Mouse (Mus musculus): ENCODE data around the gene Crlf1. TPM values are rescaled to one million over a fixed set of nuclear protein-coding genes. Genes with fewer than 3 reads are reported as not detected.
A peak's percentile ranks its signal among the peaks of the same experiment; 100 is the strongest.

Crlf1 gene
- polyA plus RNA-seq, 1 experiment = 0.70 TPM

- no peak for DNase-seq
- no peak overlapping the region for H3K27ac ChIP-seq (ENCODE audit: control insufficient read depth, insufficient read depth, low read length)
- TF ChIP-seq CTCF (IDR thresholded peaks at IDR 0.05; ENCODE audit: borderline replicate concordance, control insufficient read depth, extremely low read depth, insufficient read depth, low read length, poor library complexity) (no peak), POLR2A (IDR thresholded peaks at IDR 0.05; ENCODE audit: control insufficient read depth, extremely low read depth, insufficient read depth, low read length, poor library complexity) (no peak)
- no peaks in the 10 kb centered on the region for H3K36me3 ChIP-seq (ENCODE audit: control insufficient read depth, insufficient read depth, low read length)
- peaks cover 20% of the 10 kb centered on the region for H3K4me1 ChIP-seq (replicated peaks; ENCODE audit: control insufficient read depth, insufficient read depth, low read length)
- WGBS = 3% methylated on average over 55 of the region's 55 CpGs
- H3K27me3 ChIP-seq (ENCODE audit: control insufficient read depth, insufficient read depth, low read length) = peaks cover 43% of the 10 kb centered on the region
- H3K4me3 ChIP-seq (ENCODE audit: control insufficient read depth, insufficient read depth, low read length) = peak overlapping the region; percentile 25
Observed at GRCm38 (mm10) chr8:70487993-70488796, 4.8 kb upstream of the Crlf1 start.

- TF ChIP-seq CTCF (IDR thresholded peaks at IDR 0.05; ENCODE audit: borderline replicate concordance, control insufficient read depth, extremely low read depth, insufficient read depth, low read length, poor library complexity) (no peak), POLR2A (IDR thresholded peaks at IDR 0.05; ENCODE audit: control insufficient read depth, extremely low read depth, insufficient read depth, low read length, poor library complexity) (no peak)
- Histone ChIP-seq H3K36me3 (ENCODE audit: control insufficient read depth, insufficient read depth, low read length) (no peaks in the 10 kb centered on the region), H3K27ac (ENCODE audit: control insufficient read depth, insufficient read depth, low read length) (no peak overlapping the region), H3K27me3 (ENCODE audit: control insufficient read depth, insufficient read depth, low read length) (peaks cover 48% of the 10 kb centered on the region), H3K4me1 (replicated peaks; ENCODE audit: control insufficient read depth, insufficient read depth, low read length) (peaks cover 26% of the 10 kb centered on the region), H3K4me3 (ENCODE audit: control insufficient read depth, insufficient read depth, low read length) (peak overlapping the region; percentile 24)
- 1% methylated on average over 14 of the region's 14 CpGs for WGBS
- no peak for DNase-seq
Observed at GRCm38 (mm10) chr8:70488931-70489470, 4.0 kb upstream of the Crlf1 start.

- Histone ChIP-seq H3K4me3 (ENCODE audit: control insufficient read depth, insufficient read depth, low read length) (peak overlapping the region; percentile 24), H3K27me3 (ENCODE audit: control insufficient read depth, insufficient read depth, low read length) (peaks cover 52% of the 10 kb centered on the region), H3K27ac (ENCODE audit: control insufficient read depth, insufficient read depth, low read length) (no peak overlapping the region), H3K4me1 (replicated peaks; ENCODE audit: control insufficient read depth, insufficient read depth, low read length) (peaks cover 31% of the 10 kb centered on the region), H3K36me3 (ENCODE audit: control insufficient read depth, insufficient read depth, low read length) (no peaks in the 10 kb centered on the region)
- WGBS = 5% methylated on average over 24 of the region's 41 CpGs
- TF ChIP-seq CTCF (IDR thresholded peaks at IDR 0.05; ENCODE audit: borderline replicate concordance, control insufficient read depth, extremely low read depth, insufficient read depth, low read length, poor library complexity) (no peak), POLR2A (IDR thresholded peaks at IDR 0.05; ENCODE audit: control insufficient read depth, extremely low read depth, insufficient read depth, low read length, poor library complexity) (no peak)
- no peak for DNase-seq
Observed at GRCm38 (mm10) chr8:70489576-70489975, 3.4 kb upstream of the Crlf1 start.

- no peak for TF ChIP-seq POLR2A (IDR thresholded peaks at IDR 0.05; ENCODE audit: control insufficient read depth, extremely low read depth, insufficient read depth, low read length, poor library complexity)
- no peak for TF ChIP-seq CTCF (IDR thresholded peaks at IDR 0.05; ENCODE audit: borderline replicate concordance, control insufficient read depth, extremely low read depth, insufficient read depth, low read length, poor library complexity)
- Histone ChIP-seq H3K27me3 (ENCODE audit: control insufficient read depth, insufficient read depth, low read length) (peaks cover 58% of the 10 kb centered on the region), H3K4me1 (replicated peaks; ENCODE audit: control insufficient read depth, insufficient read depth, low read length) (peaks cover 31% of the 10 kb centered on the region), H3K27ac (ENCODE audit: control insufficient read depth, insufficient read depth, low read length) (no peak overlapping the region), H3K4me3 (ENCODE audit: control insufficient read depth, insufficient read depth, low read length) (no peak overlapping the region), H3K36me3 (ENCODE audit: control insufficient read depth, insufficient read depth, low read length) (no peaks in the 10 kb centered on the region)
- WGBS = 46% methylated on average over 10 of the region's 10 CpGs
- DNase-seq = no peak
Observed at GRCm38 (mm10) chr8:70490061-70490879, 2.7 kb upstream of the Crlf1 start.

GRCm38 (mm10) chr8:70490880-70491495 lies 2.0 kb upstream of the Crlf1 start:
- TF ChIP-seq CTCF (IDR thresholded peaks at IDR 0.05; ENCODE audit: borderline replicate concordance, control insufficient read depth, extremely low read depth, insufficient read depth, low read length, poor library complexity) (no peak), POLR2A (IDR thresholded peaks at IDR 0.05; ENCODE audit: control insufficient read depth, extremely low read depth, insufficient read depth, low read length, poor library complexity) (no peak)
- H3K27me3 ChIP-seq (ENCODE audit: control insufficient read depth, insufficient read depth, low read length) = peaks cover 59% of the 10 kb centered on the region
- WGBS = 9% methylated on average over 20 of the region's 20 CpGs
- no peaks in the 10 kb centered on the region for H3K36me3 ChIP-seq (ENCODE audit: control insufficient read depth, insufficient read depth, low read length)
- no peak overlapping the region for H3K4me3 ChIP-seq (ENCODE audit: control insufficient read depth, insufficient read depth, low read length)
- no peak overlapping the region for H3K27ac ChIP-seq (ENCODE audit: control insufficient read depth, insufficient read depth, low read length)
- no peak for DNase-seq
- H3K4me1 ChIP-seq (replicated peaks; ENCODE audit: control insufficient read depth, insufficient read depth, low read length) = peaks cover 31% of the 10 kb centered on the region
